Mouse (Mus musculus): ENCODE results near the gene Trmt11. TPM values are rescaled to one million over a fixed set of nuclear protein-coding genes. Genes with fewer than 3 reads are reported as not detected.
"Not testable (repeated sequence)": the region's sequence is repeated elsewhere in the genome, so short reads cannot be mapped to it uniquely, and the experiment has no call there.

Gene Trmt11
- polyA plus RNA-seq, 1 experiment from 2014 or later: 14.8 TPM

- no peaks in the 10 kb centered on the region for H3K36me3 ChIP-seq (ENCODE audit: insufficient read depth, low read length)
- H3K27ac ChIP-seq (ENCODE audit: low read length): no peak within 1 kb of the TSS
- DNase-seq (ENCODE audit: low spot score) (no peak), ATAC-seq (no peak)
- H3K4me1 ChIP-seq (ENCODE audit: insufficient read depth, low read depth, low read length): no peaks in the 10 kb centered on the region
- no peak within 1 kb of the TSS for H3K9ac ChIP-seq (replicated peaks; ENCODE audit: low read depth)
- H3K27me3 ChIP-seq (replicated peaks; ENCODE audit: insufficient read depth, low read length): no peaks in the 10 kb centered on the region
- no peak within 1 kb of the TSS for H3K4me3 ChIP-seq (ENCODE audit: low read depth, low read length)
- TF ChIP-seq EP300 (IDR thresholded peaks at IDR 0.05): no peak
- no peak for TF ChIP-seq CTCF (IDR thresholded peaks at IDR 0.05)
- WGBS: 67% methylated on average over 3 of the region's 3 CpGs
- no peaks in the 10 kb centered on the region for H3K9me3 ChIP-seq (ENCODE audit: low read length)
- H3K4me2 ChIP-seq (replicated peaks; ENCODE audit: low read depth, low read length): no peak within 1 kb of the TSS
These were observed 29.0 kb upstream of the Trmt11 start, which contains the start of gene Hint3 for GRCm38 (mm10) chr10:30629513-30629912. Hint3 (minus strand) TSS chr10:30629632.

- not testable (repeated sequence) for H3K4me3 ChIP-seq (ENCODE audit: low read depth, low read length); H3K36me3 ChIP-seq (ENCODE audit: insufficient read depth, low read length); H3K4me1 ChIP-seq (ENCODE audit: insufficient read depth, low read depth, low read length); H3K9ac ChIP-seq (replicated peaks; ENCODE audit: low read depth); H3K27me3 ChIP-seq (replicated peaks; ENCODE audit: insufficient read depth, low read length); H3K27ac ChIP-seq (ENCODE audit: low read length); H3K4me2 ChIP-seq (replicated peaks; ENCODE audit: low read depth, low read length); H3K9me3 ChIP-seq (ENCODE audit: low read length); DNase-seq (ENCODE audit: low spot score); ATAC-seq
- 85% methylated on average over 11 of the region's 11 CpGs for WGBS
These were observed 27.9 kb upstream of the Trmt11 start for GRCm38 (mm10) chr10:30628444-30628843.

GRCm38 (mm10) chr10:30627548-30627947 lies 27.0 kb upstream of the Trmt11 start:
- 22% methylated on average over 1 of the region's 1 CpGs for WGBS
- no peak overlapping the region for H3K4me2 ChIP-seq (replicated peaks; ENCODE audit: low read depth, low read length)
- no peaks in the 10 kb centered on the region for H3K27me3 ChIP-seq (replicated peaks; ENCODE audit: insufficient read depth, low read length)
- no peak overlapping the region for H3K9ac ChIP-seq (replicated peaks; ENCODE audit: low read depth)
- no peak overlapping the region for H3K27ac ChIP-seq (ENCODE audit: low read length)
- H3K9me3 ChIP-seq (ENCODE audit: low read length): no peaks in the 10 kb centered on the region
- ATAC-seq: peak; percentile 57; the same call in 1 of the 2 replicates
- DNase-seq (ENCODE audit: low spot score): peak; percentile 23
- H3K36me3 ChIP-seq (ENCODE audit: insufficient read depth, low read length): no peaks in the 10 kb centered on the region
- no peaks in the 10 kb centered on the region for H3K4me1 ChIP-seq (ENCODE audit: insufficient read depth, low read depth, low read length)
- H3K4me3 ChIP-seq (ENCODE audit: low read depth, low read length): no peak overlapping the region
- TF ChIP-seq EP300 (IDR thresholded peaks at IDR 0.05) (peak; percentile 74), CTCF (IDR thresholded peaks at IDR 0.05) (no peak)

GRCm38 (mm10) chr10:30624161-30625019 lies 23.8 kb upstream of the Trmt11 start:
- no peak for ATAC-seq
- Histone ChIP-seq H3K4me2 (replicated peaks; ENCODE audit: low read depth, low read length) (no peak overlapping the region), H3K4me3 (ENCODE audit: low read depth, low read length) (no peak overlapping the region), H3K27me3 (replicated peaks; ENCODE audit: insufficient read depth, low read length) (no peaks in the 10 kb centered on the region), H3K9me3 (ENCODE audit: low read length) (no peaks in the 10 kb centered on the region), H3K27ac (ENCODE audit: low read length) (0 out of 2 replicates have a peak overlapping the region, but pooled peaks have one; percentile 32), H3K9ac (replicated peaks; ENCODE audit: low read depth) (no peak overlapping the region), H3K36me3 (ENCODE audit: insufficient read depth, low read length) (no peaks in the 10 kb centered on the region), H3K4me1 (ENCODE audit: insufficient read depth, low read depth, low read length) (no peaks in the 10 kb centered on the region)
- 55% methylated on average over 5 of the region's 5 CpGs for WGBS
- TF ChIP-seq EP300 (IDR thresholded peaks at IDR 0.05): no peak
- no peak for TF ChIP-seq CTCF (IDR thresholded peaks at IDR 0.05)
- no peak for DNase-seq (ENCODE audit: low spot score)

GRCm38 (mm10) chr10:30622928-30623327 lies 22.4 kb upstream of the Trmt11 start:
- Histone ChIP-seq H3K27me3 (replicated peaks; ENCODE audit: insufficient read depth, low read length) (no peaks in the 10 kb centered on the region), H3K36me3 (ENCODE audit: insufficient read depth, low read length) (no peaks in the 10 kb centered on the region), H3K4me3 (ENCODE audit: low read depth, low read length) (no peak overlapping the region), H3K4me1 (ENCODE audit: insufficient read depth, low read depth, low read length) (no peaks in the 10 kb centered on the region), H3K9ac (replicated peaks; ENCODE audit: low read depth) (no peak overlapping the region), H3K27ac (ENCODE audit: low read length) (no peak overlapping the region), H3K9me3 (ENCODE audit: low read length) (no peaks in the 10 kb centered on the region), H3K4me2 (replicated peaks; ENCODE audit: low read depth, low read length) (no peak overlapping the region)
- ATAC-seq: no peak
- DNase-seq (ENCODE audit: low spot score): peak; percentile 72
- TF ChIP-seq CTCF (IDR thresholded peaks at IDR 0.05) (peak; percentile 52), EP300 (IDR thresholded peaks at IDR 0.05) (no peak)

GRCm38 (mm10) chr10:30618918-30619210 lies 18.3 kb upstream of the Trmt11 start:
- H3K36me3 ChIP-seq (ENCODE audit: insufficient read depth, low read length): no peaks in the 10 kb centered on the region
- WGBS: 33% methylated on average over 3 of the region's 3 CpGs
- peak overlapping the region; percentile 90; the same call in 1 of the 2 replicates for H3K27ac ChIP-seq (ENCODE audit: low read length)
- no peak for ATAC-seq
- no peaks in the 10 kb centered on the region for H3K27me3 ChIP-seq (replicated peaks; ENCODE audit: insufficient read depth, low read length)
- DNase-seq (ENCODE audit: low spot score): no peak
- TF ChIP-seq CTCF (IDR thresholded peaks at IDR 0.05) (no peak), EP300 (IDR thresholded peaks at IDR 0.05) (no peak)
- peak overlapping the region; percentile 37; the same call in 1 of the 2 replicates for H3K9ac ChIP-seq (replicated peaks; ENCODE audit: low read depth)
- H3K4me1 ChIP-seq (ENCODE audit: insufficient read depth, low read depth, low read length): 0 out of 2 replicates have a peak, but pooled peaks cover 3% of the 10 kb centered on the region
- H3K9me3 ChIP-seq (ENCODE audit: low read length): no peaks in the 10 kb centered on the region
- peak overlapping the region; percentile 67 for H3K4me2 ChIP-seq (replicated peaks; ENCODE audit: low read depth, low read length)
- H3K4me3 ChIP-seq (ENCODE audit: low read depth, low read length): peak overlapping the region; percentile 49
